Mouse (Mus musculus) liver, embryonic 11.5 days (tissue): ENCODE results near the gene Lrch1. TPM values are rescaled to one million over a fixed set of nuclear protein-coding genes. Genes with fewer than 3 reads are reported as not detected.

Source experiments
- ATAC-seq: fragments of 200-750 bp; cut with Nextera tagmentation; replicated peaks from 2 replicates; pipeline ENCODE4 v1.8.0; 2017; ENCODE audit warnings: moderate number of reproducible peaks, mild to moderate bottlenecking, moderate TSS enrichment, moderate library complexity; ENCODE audit not compliant: low FRiP score
- DNase-seq: peaks from one replicate; pipeline ENCODE4 v3.0.0-alpha.2; 2017; ENCODE audit warnings: low spot score
- H3K27ac ChIP-seq: fragments of 300-500 bp; sonication (generic); 2 replicates; pipeline ENCODE4 v1.5.1; 2014; ENCODE audit warnings: mild to moderate bottlenecking, low read depth, low read length, control low read depth
- H3K27me3 ChIP-seq: fragments of 300-500 bp; sonication (generic); replicated peaks from 2 replicates; pipeline ENCODE4 v1.6.1; 2014; ENCODE audit warnings: low read length, mixed read lengths; ENCODE audit not compliant: control insufficient read depth, insufficient read depth
- H3K36me3 ChIP-seq: fragments of 300-500 bp; sonication (generic); 2 replicates; pipeline ENCODE4 v1.6.1; 2014; ENCODE audit warnings: mild to moderate bottlenecking, low read length, moderate library complexity, mixed read lengths; ENCODE audit not compliant: control insufficient read depth, insufficient read depth
- H3K4me1 ChIP-seq: fragments of 300-500 bp; sonication (generic); replicated peaks from 2 replicates; pipeline ENCODE4 v1.6.1; 2014; ENCODE audit warnings: low read length, mixed read lengths; ENCODE audit not compliant: control insufficient read depth, insufficient read depth
- H3K4me2 ChIP-seq: fragments of 300-500 bp; sonication (generic); 2 replicates; pipeline ENCODE4 v1.6.1; 2014; ENCODE audit warnings: mild to moderate bottlenecking, control low read depth, moderate library complexity
- H3K4me3 ChIP-seq: fragments of 300-500 bp; sonication (generic); 2 replicates; pipeline ENCODE4 v1.5.1; 2014; ENCODE audit warnings: low read depth, low read length, control low read depth
- H3K9ac ChIP-seq: fragments of 300-500 bp; sonication (generic); 2 replicates; pipeline ENCODE4 v1.6.1; 2014; ENCODE audit warnings: low read depth, low read length, control low read depth
- H3K9me3 ChIP-seq: fragments of 300-500 bp; sonication (generic); 2 replicates; pipeline ENCODE4 v1.6.1; 2016; ENCODE audit warnings: low read length, inconsistent platforms, mixed read lengths; ENCODE audit not compliant: control insufficient read depth
- WGBS: fragments of 180-500 bp; shearing (Covaris S2); extraction: QIAGEN DNeasy Blood & Tissue Kit; methylation state at CpG from one replicate; pipeline ENCODE4 v1.1.7; 2014; 5-methylcytosine and 5-hydroxymethylcytosine counted together
- polyA plus RNA-seq: library from polyadenylated mRNA; unstranded; fragments of >200 nt; fragmentation: Nextera tagmentation; extraction: Ambion mirVana; gene quantifications from 2 replicates; pipeline ENCODE4 v1.2.1, GENCODE M21; 2014

The Lrch1 gene
- polyA plus RNA-seq, 1 experiment from 2014 or later = 8.0 TPM

GRCm38 (mm10) chr14:74868188-74868901 is 79.3 kb downstream of the Lrch1 start:
- peak overlapping the region; percentile 55 for H3K4me2 ChIP-seq
- no peaks in the 10 kb centered on the region for H3K27me3 ChIP-seq
- H3K4me1 ChIP-seq = peaks cover 33% of the 10 kb centered on the region
- no peak overlapping the region for H3K9ac ChIP-seq
- peak; percentile 42 for ATAC-seq
- WGBS = 55% methylated on average over 2 of the region's 2 CpGs
- H3K9me3 ChIP-seq = no peaks in the 10 kb centered on the region
- peak overlapping the region; percentile 77; the same call in 1 of the 2 replicates for H3K27ac ChIP-seq
- H3K36me3 ChIP-seq = no peaks in the 10 kb centered on the region
- DNase-seq = no peak
- no peak overlapping the region for H3K4me3 ChIP-seq

GRCm38 (mm10) chr14:74867076-74868042 is 80.3 kb downstream of the Lrch1 start:
- WGBS = 71% methylated on average over 20 of the region's 20 CpGs
- no peak overlapping the region for H3K4me2 ChIP-seq

GRCm38 (mm10) chr14:74865738-74866137 is 81.9 kb downstream of the Lrch1 start:
- ATAC-seq = no peak
- peaks cover 33% of the 10 kb centered on the region for H3K4me1 ChIP-seq
- H3K27ac ChIP-seq = no peak overlapping the region

More at GRCm38 (mm10) chr14:74867076-74868042, 80.3 kb downstream of the Lrch1 start:
- H3K9ac ChIP-seq = no peak overlapping the region
- ATAC-seq = no peak
- H3K9me3 ChIP-seq = no peaks in the 10 kb centered on the region
- H3K36me3 ChIP-seq = no peaks in the 10 kb centered on the region
- no peak for DNase-seq
- H3K27me3 ChIP-seq = no peaks in the 10 kb centered on the region
- no peak overlapping the region for H3K4me3 ChIP-seq
- peaks cover 33% of the 10 kb centered on the region for H3K4me1 ChIP-seq
- H3K27ac ChIP-seq = no peak overlapping the region

GRCm38 (mm10) chr14:74864805-74865483 is 82.7 kb downstream of the Lrch1 start:
- H3K36me3 ChIP-seq = no peaks in the 10 kb centered on the region
- no peak overlapping the region for H3K9ac ChIP-seq
- DNase-seq (no peak), ATAC-seq (no peak)
- H3K4me1 ChIP-seq = peaks cover 32% of the 10 kb centered on the region
- no peak overlapping the region for H3K4me3 ChIP-seq
- no peak overlapping the region for H3K4me2 ChIP-seq
- H3K9me3 ChIP-seq = no peaks in the 10 kb centered on the region
- 72% methylated on average over 5 of the region's 5 CpGs for WGBS
- no peak overlapping the region for H3K27ac ChIP-seq
- H3K27me3 ChIP-seq = no peaks in the 10 kb centered on the region

More at GRCm38 (mm10) chr14:74865738-74866137, 81.9 kb downstream of the Lrch1 start:
- 52% methylated on average over 3 of the region's 3 CpGs for WGBS
- no peak for DNase-seq
- H3K9me3 ChIP-seq = no peaks in the 10 kb centered on the region
- H3K4me2 ChIP-seq = no peak overlapping the region
- no peak overlapping the region for H3K4me3 ChIP-seq
- no peaks in the 10 kb centered on the region for H3K36me3 ChIP-seq
- H3K27me3 ChIP-seq = no peaks in the 10 kb centered on the region
- no peak overlapping the region for H3K9ac ChIP-seq

- H3K4me2 ChIP-seq = no peak overlapping the region
- no peak for DNase-seq
- no peaks in the 10 kb centered on the region for H3K27me3 ChIP-seq
- H3K27ac ChIP-seq = no peak overlapping the region
- ATAC-seq = no peak
- H3K36me3 ChIP-seq = no peaks in the 10 kb centered on the region
- no peaks in the 10 kb centered on the region for H3K9me3 ChIP-seq
- no peak overlapping the region for H3K9ac ChIP-seq
- WGBS = 84% methylated on average over 9 of the region's 9 CpGs
- H3K4me1 ChIP-seq = peaks cover 7% of the 10 kb centered on the region
- H3K4me3 ChIP-seq = no peak overlapping the region
Measured at GRCm38 (mm10) chr14:74861456-74861855, 86.2 kb downstream of the Lrch1 start.

GRCm38 (mm10) chr14:74859154-74859553 is 88.5 kb downstream of the Lrch1 start:
- 86% methylated on average over 1 of the region's 1 CpGs for WGBS
- Histone ChIP-seq H3K9me3 (no peaks in the 10 kb centered on the region), H3K4me2 (no peak overlapping the region), H3K4me1 (no peaks in the 10 kb centered on the region), H3K36me3 (no peaks in the 10 kb centered on the region), H3K27me3 (no peaks in the 10 kb centered on the region), H3K9ac (no peak overlapping the region), H3K4me3 (no peak overlapping the region), H3K27ac (no peak overlapping the region)
- DNase-seq (no peak), ATAC-seq (no peak)

- no peak overlapping the region for H3K4me3 ChIP-seq
- H3K4me2 ChIP-seq = no peak overlapping the region
- WGBS = 88% methylated on average over 8 of the region's 8 CpGs
- ATAC-seq (no peak), DNase-seq (no peak)
- no peak overlapping the region for H3K9ac ChIP-seq
- H3K36me3 ChIP-seq = no peaks in the 10 kb centered on the region
- no peaks in the 10 kb centered on the region for H3K4me1 ChIP-seq
- no peaks in the 10 kb centered on the region for H3K9me3 ChIP-seq
- H3K27ac ChIP-seq = no peak overlapping the region
- no peaks in the 10 kb centered on the region for H3K27me3 ChIP-seq
Measured at GRCm38 (mm10) chr14:74855429-74855828, 92.2 kb downstream of the Lrch1 start.

GRCm38 (mm10) chr14:74853759-74854100 is 93.9 kb downstream of the Lrch1 start:
- Histone ChIP-seq H3K27me3 (no peaks in the 10 kb centered on the region), H3K9me3 (no peaks in the 10 kb centered on the region), H3K4me2 (no peak overlapping the region), H3K4me3 (no peak overlapping the region), H3K4me1 (no peaks in the 10 kb centered on the region), H3K9ac (no peak overlapping the region), H3K27ac (no peak overlapping the region), H3K36me3 (no peaks in the 10 kb centered on the region)
- 84% methylated on average over 4 of the region's 4 CpGs for WGBS
- DNase-seq = no peak
- ATAC-seq = no peak
